Mouse (Mus musculus): ENCODE results near the gene Tmem81.

Tmem81 gene

GRCm38 (mm10) chr1:132519734-132520133, 13.7 kb downstream of the Tmem81 start:
- no peak for DNase-seq (ENCODE audit: low spot score in 2 of 2)

DNA sequence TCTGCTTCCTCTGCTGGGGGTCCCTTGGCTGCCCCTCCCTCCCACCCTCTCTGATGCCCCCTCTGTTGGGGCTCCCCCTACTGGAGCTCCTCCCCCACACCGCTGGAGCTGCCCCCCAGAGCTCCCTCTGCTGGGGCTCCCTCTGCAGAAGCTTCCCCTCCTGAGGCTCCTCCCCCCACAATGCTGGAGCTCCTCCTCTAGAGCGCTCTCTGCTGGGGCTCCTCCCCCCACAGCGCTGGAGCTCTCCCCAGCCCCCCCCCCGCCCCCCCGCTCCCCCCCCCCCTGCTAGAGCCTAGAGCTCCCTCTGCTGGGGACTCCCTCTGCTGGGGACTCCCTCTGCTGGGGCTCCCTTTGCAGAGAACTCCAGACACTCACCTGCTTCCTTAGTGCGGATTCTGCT, 14.7 kb downstream of the Tmem81 start:
- peak; percentile 16 to 18 for DNase-seq (ENCODE audit: low spot score in 2 of 2)

GRCm38 (mm10) chr1:132523048-132523447, 17.0 kb downstream of the Tmem81 start:
- DNase-seq (ENCODE audit: low spot score in 2 of 2), result no peak

GRCm38 (mm10) chr1:132523920-132524319, 17.9 kb downstream of the Tmem81 start:
- DNase-seq (ENCODE audit: low spot score in 2 of 2), result no peak

DNA sequence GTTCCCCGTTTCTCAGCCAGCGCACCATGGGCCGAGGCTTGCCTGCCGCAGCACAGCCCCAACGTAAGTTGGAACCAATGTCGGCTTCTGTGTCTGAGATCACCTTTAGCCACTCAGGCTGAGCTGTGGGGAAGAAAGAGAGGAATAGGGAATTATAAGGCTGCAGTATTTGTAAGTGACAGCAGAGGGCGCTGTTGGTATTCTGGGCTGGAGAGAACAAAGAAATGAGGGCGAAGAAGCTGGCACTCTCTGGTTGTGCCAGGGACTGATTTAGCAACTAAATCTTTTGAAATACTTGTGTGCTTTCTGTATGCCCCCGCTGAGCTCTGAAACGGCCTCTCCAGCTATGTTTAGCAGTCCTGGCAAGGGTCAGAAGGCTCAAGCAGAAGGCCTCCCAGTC, 19.8 kb downstream of the Tmem81 start:
- DNase-seq (ENCODE audit: low spot score in 2 of 2), result peak; percentile 34 to 45

DNA sequence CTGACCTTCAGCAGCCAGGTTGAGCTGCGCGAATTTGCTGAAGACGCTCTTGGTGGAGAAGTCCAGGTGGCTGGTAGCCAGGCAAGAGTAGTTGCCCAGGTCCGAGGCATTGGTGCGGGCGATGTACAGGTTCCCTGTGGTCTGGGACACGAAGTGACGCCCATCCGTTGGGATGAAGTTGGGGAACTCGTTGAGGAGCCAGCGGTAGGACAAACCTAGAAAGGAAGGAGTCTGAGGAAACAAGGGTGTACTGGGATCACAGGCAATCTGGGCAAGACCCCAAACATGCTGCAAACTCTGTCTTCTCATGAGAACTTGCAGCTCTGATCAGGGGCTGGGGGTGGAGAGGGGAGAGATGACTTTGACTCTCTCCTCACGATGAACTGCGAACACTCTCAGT, 22.0 kb downstream of the Tmem81 start:
- DNase-seq (ENCODE audit: low spot score in 2 of 2), result no peak

GRCm38 (mm10) chr1:132528647-132529334, 22.8 kb downstream of the Tmem81 start:
- no peak for DNase-seq (ENCODE audit: low spot score in 2 of 2)

- no peak for DNase-seq (ENCODE audit: low spot score in 2 of 2)
Measured at GRCm38 (mm10) chr1:132530631-132531191, 24.7 kb downstream of the Tmem81 start.

GRCm38 (mm10) chr1:132532521-132532920, 26.5 kb downstream of the Tmem81 start:
- no peak for DNase-seq (ENCODE audit: low spot score in 2 of 2)

- no peak for DNase-seq (ENCODE audit: low spot score in 2 of 2)
Measured at GRCm38 (mm10) chr1:132533840-132534239, 27.8 kb downstream of the Tmem81 start.

DNA sequence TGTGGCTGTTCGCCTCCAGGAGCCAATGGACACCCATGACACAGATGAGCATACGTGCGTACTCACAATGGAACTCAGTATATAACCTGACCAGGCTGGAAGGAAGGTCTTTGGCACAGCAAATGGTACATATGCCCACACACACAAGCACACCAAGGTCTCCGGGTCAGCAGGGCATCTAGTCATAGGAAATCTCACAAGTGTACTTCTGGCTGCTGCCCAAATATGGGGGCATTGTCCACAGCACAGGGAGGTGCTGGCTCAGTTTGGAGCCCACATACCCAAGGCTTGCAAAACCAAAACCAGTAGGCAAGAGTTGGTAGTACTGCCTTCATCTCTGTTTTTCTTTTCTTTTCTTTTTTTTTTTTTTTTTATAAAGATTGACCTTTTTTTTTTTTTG, 29.5 kb downstream of the Tmem81 start:
- DNase-seq (ENCODE audit: low spot score in 2 of 2), result no peak

- DNase-seq (ENCODE audit: low spot score in 2 of 2), result no peak
Measured at GRCm38 (mm10) chr1:132536416-132536815, 30.4 kb downstream of the Tmem81 start.

- DNase-seq (ENCODE audit: low spot score in 2 of 2), result no peak
Measured at GRCm38 (mm10) chr1:132537736-132538135, 31.7 kb downstream of the Tmem81 start.

DNA sequence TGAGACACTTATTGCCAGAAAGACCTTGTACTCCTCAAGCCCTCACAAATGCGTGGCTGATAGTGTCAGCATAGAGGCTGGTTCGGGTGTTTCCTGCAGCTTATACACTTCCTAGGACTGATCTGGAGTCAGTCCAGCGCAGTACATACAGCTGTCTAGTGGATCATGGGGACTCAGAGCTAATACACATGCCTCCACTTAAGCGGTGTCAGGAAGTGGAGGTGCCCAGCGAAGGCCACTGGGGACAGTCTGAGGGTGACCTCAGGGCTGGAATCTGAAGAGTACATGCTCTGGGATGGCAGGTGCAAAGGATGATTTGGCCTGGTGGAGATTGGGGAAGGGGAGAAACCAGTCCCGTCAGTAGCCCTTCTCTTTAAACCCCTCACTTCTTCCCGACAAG, 34.7 kb downstream of the Tmem81 start:
- DNase-seq (ENCODE audit: low spot score in 2 of 2), result no peak

DNA sequence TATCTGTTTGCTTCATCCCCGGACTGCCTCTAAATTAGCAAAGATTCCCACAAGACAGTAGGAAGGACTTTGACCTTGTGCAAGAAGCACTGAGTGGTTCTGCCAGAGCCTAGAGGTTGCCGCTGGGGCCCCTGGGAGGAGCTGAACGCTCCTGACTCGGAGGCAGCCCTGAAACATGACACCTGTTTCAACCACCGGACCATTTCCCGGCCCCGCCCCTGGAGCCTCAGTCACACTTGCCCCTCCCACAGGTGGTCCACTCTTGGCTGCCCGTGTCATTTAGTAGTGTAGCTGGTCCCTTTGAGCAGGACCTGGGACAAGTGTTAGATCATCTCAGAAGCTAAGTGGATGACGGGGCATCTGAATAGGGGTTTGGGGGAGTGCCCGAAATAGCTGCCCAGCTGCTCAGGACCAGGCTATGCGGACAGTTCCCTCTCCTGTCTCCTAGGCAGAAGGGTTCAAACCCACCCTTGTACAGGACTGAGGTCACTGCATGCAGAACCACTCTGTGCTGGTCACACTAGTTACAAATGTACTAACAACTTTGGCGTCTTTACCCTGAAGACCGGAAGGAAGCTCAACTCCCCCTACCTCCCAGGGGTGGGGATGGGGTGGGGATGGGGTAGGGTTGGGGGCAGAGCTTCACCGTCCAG, 35.3 kb downstream of the Tmem81 start:
- no peak for DNase-seq (ENCODE audit: low spot score in 2 of 2)

DNA sequence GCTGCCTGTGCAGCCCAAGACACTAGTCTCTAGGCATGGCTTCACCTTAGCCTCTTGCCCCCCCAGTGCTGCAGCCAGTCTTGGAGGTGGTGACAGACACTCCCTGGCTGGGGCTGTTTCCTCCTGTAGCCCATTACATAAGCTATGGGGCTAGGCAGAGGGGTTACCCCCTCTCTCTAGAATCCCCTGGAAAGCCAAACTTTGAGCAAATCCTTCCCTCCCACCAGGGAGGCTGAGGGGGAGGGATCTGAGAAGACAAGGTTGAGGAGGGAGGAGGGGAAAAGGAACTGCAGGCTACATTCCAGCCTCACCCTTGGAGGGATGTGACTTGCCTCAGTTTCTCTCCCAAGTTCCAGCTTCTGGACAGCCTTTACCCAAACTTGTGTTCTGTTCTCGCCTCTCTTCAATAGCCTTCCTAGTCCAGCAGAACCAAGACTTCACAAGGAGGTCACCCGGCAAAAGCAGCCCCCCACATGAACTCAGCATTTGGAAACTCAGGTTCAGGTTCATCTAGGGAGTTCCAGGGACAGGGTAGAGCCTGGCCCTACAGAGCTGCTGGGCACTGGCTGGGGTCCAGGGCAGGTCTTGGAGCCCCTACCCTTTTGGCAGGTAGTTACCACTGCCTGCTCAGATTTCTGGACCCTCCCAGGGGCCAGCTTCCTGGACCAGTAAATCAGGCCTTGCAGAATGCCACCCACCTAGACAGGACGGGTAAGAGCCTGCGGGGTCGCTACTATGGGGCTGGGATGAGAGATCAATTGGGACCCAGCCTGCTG, 36.0 kb downstream of the Tmem81 start:
- no peak for DNase-seq (ENCODE audit: low spot score in 2 of 2)

GRCm38 (mm10) chr1:132542762-132543306, 36.8 kb downstream of the Tmem81 start, which contains the start of gene Cntn2:
Cntn2 (minus strand) TSS chr1:132543256.
- DNase-seq (ENCODE audit: low spot score in 2 of 2), result no peak

DNA sequence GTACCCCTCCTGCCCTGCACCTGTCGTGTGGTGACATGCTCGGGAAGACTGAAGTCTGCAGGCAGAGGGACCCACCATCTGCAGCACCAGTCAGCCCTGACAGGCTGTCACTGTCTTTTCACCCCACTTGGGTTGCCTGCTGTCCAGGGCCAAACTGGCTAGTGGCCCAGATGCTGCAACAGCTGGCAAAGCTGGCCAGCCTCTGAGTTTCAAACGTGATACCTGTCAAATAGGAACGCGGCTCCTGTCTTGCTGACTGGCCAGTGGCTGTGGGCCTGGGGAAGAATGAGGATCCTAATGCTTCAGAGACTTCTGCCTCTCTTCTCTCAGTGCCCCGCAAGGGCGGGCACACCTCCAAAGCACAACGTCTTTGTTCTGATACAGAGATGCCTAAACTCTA, 37.8 kb downstream of the Tmem81 start:
- no peak for DNase-seq (ENCODE audit: low spot score in 2 of 2)

DNA sequence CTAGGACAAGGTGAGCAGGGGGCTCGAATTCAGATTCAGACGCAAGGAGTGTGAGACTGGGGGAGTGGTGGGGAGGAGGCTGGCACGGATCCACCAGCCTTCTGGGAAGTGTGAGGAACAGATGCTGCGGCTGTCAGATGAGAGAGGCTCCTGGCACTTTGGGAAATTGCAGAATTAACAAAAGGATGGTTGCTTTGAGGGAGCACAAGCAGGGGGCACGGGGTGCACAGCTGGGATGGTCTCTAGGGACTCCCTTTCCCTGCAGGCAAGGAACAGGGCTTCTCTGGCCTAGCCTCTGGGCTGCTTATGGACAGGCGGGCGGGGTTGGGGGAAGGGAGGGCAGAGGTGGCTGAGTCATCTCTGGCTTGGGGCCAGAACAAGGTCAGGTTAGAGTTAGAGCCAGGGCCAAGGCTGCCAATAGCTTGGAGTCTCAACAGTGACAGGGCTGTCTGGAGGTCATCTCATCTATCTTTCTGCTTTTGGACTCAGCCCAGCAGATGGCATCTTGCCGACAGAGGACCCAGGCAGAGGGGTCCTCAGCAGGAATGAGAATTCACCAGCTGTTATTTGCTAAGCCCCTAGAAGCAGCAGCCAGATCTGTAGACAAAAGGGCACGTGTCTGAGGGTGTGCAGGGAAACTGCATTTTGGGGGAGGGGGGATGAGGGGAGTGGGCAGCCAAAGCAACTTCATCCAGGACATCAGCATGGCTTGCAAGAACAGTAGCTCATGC, 52.0 kb downstream of the Tmem81 start:
- DNase-seq (ENCODE audit: low spot score in 2 of 2), result peak; percentile 33 to 56

All from urinary bladder, adult 18-20 months (tissue).